Mouse (Mus musculus) limb, embryonic 11.5 days (tissue): ENCODE results near the gene Gm8332. TPM values are rescaled to one million over a fixed set of nuclear protein-coding genes. Genes with fewer than 3 reads are reported as not detected.
"Not testable (repeated sequence)": the region's sequence is repeated elsewhere in the genome, so short reads cannot be mapped to it uniquely, and the experiment has no call there.

Experiments used
- ATAC-seq: fragments of 200-750 bp; cut with Nextera tagmentation; 2 replicates; pipeline ENCODE4 v1.8.0; 2017; ENCODE audit warnings: low read depth; ENCODE audit not compliant: insufficient number of reproducible peaks, low FRiP score, low TSS enrichment
- DNase-seq: peaks from one replicate; pipeline ENCODE4 v3.0.0-alpha.2; 2015; ENCODE audit warnings: low spot score
- H3K27ac ChIP-seq: fragments of 300-500 bp; sonication (generic); replicated peaks from 2 replicates; pipeline ENCODE4 v1.5.1; 2014; ENCODE audit warnings: low read depth, mild to moderate bottlenecking, low read length
- H3K27me3 ChIP-seq: fragments of 300-500 bp; sonication (generic); 2 replicates; pipeline ENCODE4 v1.6.1; 2014; ENCODE audit warnings: mild to moderate bottlenecking, low read length, mixed read lengths; ENCODE audit not compliant: control insufficient read depth, insufficient read depth
- H3K36me3 ChIP-seq: fragments of 300-500 bp; sonication (generic); 2 replicates; pipeline ENCODE4 v1.6.1; 2014; ENCODE audit warnings: mild to moderate bottlenecking, low read length, moderate library complexity, mixed read lengths; ENCODE audit not compliant: control insufficient read depth, insufficient read depth
- H3K4me1 ChIP-seq: fragments of 300-500 bp; sonication (generic); 2 replicates; pipeline ENCODE4 v1.6.1; 2014; ENCODE audit warnings: low read length, mixed read lengths; ENCODE audit not compliant: control insufficient read depth, insufficient read depth
- H3K4me2 ChIP-seq: fragments of 300-500 bp; sonication (generic); 2 replicates; pipeline ENCODE4 v1.6.1; 2014; ENCODE audit warnings: low read depth, mild to moderate bottlenecking, moderate library complexity; ENCODE audit not compliant: severe bottlenecking
- H3K4me3 ChIP-seq: fragments of 300-500 bp; sonication (generic); 2 replicates; pipeline ENCODE4 v1.5.1; 2014; ENCODE audit warnings: low read depth, low read length
- H3K9ac ChIP-seq: fragments of 300-500 bp; sonication (generic); 2 replicates; pipeline ENCODE4 v1.6.1; 2014; ENCODE audit warnings: mild to moderate bottlenecking, low read length
- H3K9me3 ChIP-seq: fragments of 300-500 bp; sonication (generic); 2 replicates; pipeline ENCODE4 v1.6.1; 2016; ENCODE audit warnings: low read length; ENCODE audit not compliant: control insufficient read depth
- WGBS: fragments of 180-500 bp; shearing (Covaris S2); extraction: QIAGEN DNeasy Blood & Tissue Kit; methylation state at CpG from one replicate; pipeline ENCODE4 v1.1.7; 2014; 5-methylcytosine and 5-hydroxymethylcytosine counted together
- polyA plus RNA-seq: library from polyadenylated mRNA; unstranded; fragments of >200 nt; fragmentation: Nextera tagmentation; extraction: Ambion mirVana; gene quantifications from 2 replicates; pipeline ENCODE4 v1.2.1, GENCODE M21; 2014

Gene Gm8332
- polyA plus RNA-seq, 1 experiment from 2014 or later = not detected

DNA sequence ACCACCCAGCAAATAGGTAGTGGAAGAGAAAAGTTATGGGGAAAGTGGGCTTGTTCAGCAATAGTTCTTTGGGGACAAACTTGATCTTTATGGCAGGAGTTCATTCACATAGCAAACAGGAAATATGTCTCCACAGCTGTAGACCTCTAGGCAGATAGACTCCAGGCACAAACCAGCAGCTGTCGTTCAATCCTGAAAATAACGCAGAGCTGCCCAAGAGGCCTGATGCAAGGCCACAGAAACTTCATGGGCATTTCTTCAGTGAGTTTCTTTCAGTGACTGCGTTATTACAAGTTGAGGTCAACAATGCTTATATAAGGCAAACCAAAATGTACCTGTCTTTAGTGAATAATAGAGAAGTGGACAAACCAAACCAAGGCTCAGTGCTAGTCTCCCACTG is 30.5 kb downstream of the Gm8332 start:
- H3K4me2 ChIP-seq = no peak overlapping the region
- no peaks in the 10 kb centered on the region for H3K36me3 ChIP-seq
- 90% methylated on average over 3 of the region's 3 CpGs for WGBS
- H3K9me3 ChIP-seq = no peaks in the 10 kb centered on the region; the same call in 1 of the 2 replicates
- ATAC-seq (no peak), DNase-seq (no peak)
- no peak overlapping the region for H3K9ac ChIP-seq
- H3K27ac ChIP-seq = no peak overlapping the region
- no peak overlapping the region for H3K4me3 ChIP-seq
- H3K27me3 ChIP-seq = no peaks in the 10 kb centered on the region
- no peaks in the 10 kb centered on the region for H3K4me1 ChIP-seq

DNA sequence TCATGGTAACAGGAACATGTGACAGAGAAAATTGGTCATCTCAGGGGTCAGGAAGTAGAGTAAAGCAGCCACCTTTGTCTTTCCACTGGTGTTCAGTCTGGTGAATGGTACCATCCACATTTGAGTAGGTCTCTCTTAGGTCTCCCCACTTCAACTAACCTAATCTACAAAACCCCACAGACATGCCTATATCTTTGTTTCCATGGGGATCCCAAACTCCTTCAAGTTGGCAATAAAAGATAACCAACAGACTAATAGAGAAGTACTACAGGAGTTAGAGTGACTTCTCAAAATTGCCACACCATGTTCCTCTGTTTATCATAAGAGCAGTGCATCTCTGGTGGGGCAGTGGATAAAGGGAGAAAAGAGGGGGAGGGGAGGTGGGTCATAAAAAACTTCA is 31.8 kb downstream of the Gm8332 start:
- not testable (repeated sequence) for H3K27ac ChIP-seq, H3K4me1 ChIP-seq, H3K4me2 ChIP-seq, ATAC-seq, H3K9me3 ChIP-seq, H3K36me3 ChIP-seq, H3K9ac ChIP-seq, H3K4me3 ChIP-seq, H3K27me3 ChIP-seq, DNase-seq

GRCm38 (mm10) chr12:88214641-88215040 is 35.3 kb downstream of the Gm8332 start:
- H3K4me2 ChIP-seq = no peak overlapping the region
- H3K27ac ChIP-seq = no peak overlapping the region
- H3K9me3 ChIP-seq = no peaks in the 10 kb centered on the region; the same call in 1 of the 2 replicates
- H3K4me1 ChIP-seq = no peaks in the 10 kb centered on the region
- H3K27me3 ChIP-seq = no peaks in the 10 kb centered on the region
- no peak for ATAC-seq
- DNase-seq = no peak
- no peak overlapping the region for H3K4me3 ChIP-seq
- 90% methylated on average over 12 of the region's 12 CpGs for WGBS
- H3K9ac ChIP-seq = no peak overlapping the region
- H3K36me3 ChIP-seq = no peaks in the 10 kb centered on the region

GRCm38 (mm10) chr12:88211458-88211857 is 38.4 kb downstream of the Gm8332 start:
- not testable (repeated sequence) for DNase-seq, H3K4me3 ChIP-seq, H3K4me2 ChIP-seq, H3K27ac ChIP-seq, H3K27me3 ChIP-seq, H3K9ac ChIP-seq, H3K4me1 ChIP-seq, ATAC-seq, H3K36me3 ChIP-seq, H3K9me3 ChIP-seq
- WGBS = 90% methylated on average over 9 of the region's 9 CpGs

GRCm38 (mm10) chr12:88202856-88203255 is 47.0 kb downstream of the Gm8332 start:
- Histone ChIP-seq H3K4me2 (no peak overlapping the region), H3K36me3 (no peaks in the 10 kb centered on the region)

More at GRCm38 (mm10) chr12:88202856-88203255, 47.0 kb downstream of the Gm8332 start:
- Histone ChIP-seq H3K9ac (no peak overlapping the region), H3K9me3 (no peaks in the 10 kb centered on the region), H3K27ac (no peak overlapping the region), H3K4me1 (no peaks in the 10 kb centered on the region), H3K27me3 (no peaks in the 10 kb centered on the region), H3K4me3 (no peak overlapping the region)
- ATAC-seq (no peak), DNase-seq (no peak)
- 93% methylated on average over 2 of the region's 2 CpGs for WGBS

Other genes with a start within 250 kb of the Gm8332 start
- gene Gm2075, start 238.3 kb downstream of the Gm8332 start, polyA plus RNA-seq = not detected in 2 replicates
- not detected in 2 replicates for gene Gm6803, start 231.3 kb downstream of the Gm8332 start, polyA plus RNA-seq
- gene Gm2056, start 223.1 kb downstream of the Gm8332 start, polyA plus RNA-seq = not detected in 2 replicates
- gene Gm16368, start 166.4 kb downstream of the Gm8332 start, polyA plus RNA-seq = not detected in 2 replicates
- not detected in 2 replicates for gene Gm10436, start 68.0 kb downstream of the Gm8332 start, polyA plus RNA-seq
- not detected in 2 replicates for gene Gm5662, start 24.4 kb upstream of the Gm8332 start, polyA plus RNA-seq
- gene Gm5039, start 73.9 kb upstream of the Gm8332 start, polyA plus RNA-seq = not detected in 2 replicates
- gene Adck1, start 110.5 kb upstream of the Gm8332 start, polyA plus RNA-seq = 12.7 and 14.8 TPM in 2 replicates